Mouse (Mus musculus): ENCODE data around the gene Ssbp3.

GRCm38 (mm10) chr4:106912689-106913041, 2.2 kb downstream of the Ssbp3 start:
- TF ChIP-seq POLR2A (IDR thresholded peaks at IDR 0.05; ENCODE audit: extremely low read depth, insufficient read depth, low read length) = no peak
- no peak for TF ChIP-seq CTCF (IDR thresholded peaks at IDR 0.05; ENCODE audit: low read depth, low read length)
